Mouse (Mus musculus): ENCODE data around the gene Kif22.

DNA sequence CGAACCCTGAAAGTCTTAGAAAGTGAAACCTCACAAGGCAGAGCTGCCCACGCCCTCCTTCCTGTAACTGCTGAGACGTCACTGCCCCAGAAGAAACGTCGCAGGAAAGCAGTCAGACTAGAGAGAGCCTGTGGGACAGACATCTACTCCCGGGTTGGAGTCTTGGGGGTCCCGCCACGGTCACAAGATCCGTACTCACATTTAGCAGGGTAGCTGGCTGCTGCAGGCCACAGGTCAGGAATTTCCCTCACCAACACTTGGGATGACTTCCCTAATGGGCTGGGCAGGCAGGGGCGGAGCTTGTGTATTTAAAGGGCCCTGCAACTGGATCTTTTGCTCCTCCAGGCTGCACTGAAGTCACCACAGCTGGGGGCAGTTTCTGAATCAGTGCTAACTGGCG lies 28.0 kb downstream of the Kif22 start, which contains the start of gene Mvp:
- no peak for TF ChIP-seq CTCF (IDR thresholded peaks at IDR 0.05 in 2 of 3, conservative IDR thresholded peaks at IDR 0.05 in 1 of 3; ENCODE audit: control insufficient read depth in 1 of 3, insufficient read depth in 1 of 3, low read depth in 2 of 3, low read length in 3 of 3, poor library complexity in 1 of 3, severe bottlenecking in 1 of 3)
- peak; percentile 38; the same call in 1 of the 2 replicates for TF ChIP-seq MAZ (IDR thresholded peaks at IDR 0.05; ENCODE audit: low read depth, low read length)
- TF ChIP-seq TCF12 (IDR thresholded peaks at IDR 0.05; ENCODE audit: low read depth, low read length), result no peak
- no peak for TF ChIP-seq EP300 (IDR thresholded peaks at IDR 0.05; ENCODE audit: low read depth in 1 of 2, low read length in 2 of 2)
- TF ChIP-seq MAX (IDR thresholded peaks at IDR 0.05; ENCODE audit: low read length), result 0 out of 2 replicates have a peak, but pooled peaks have one; percentile 30
- TF ChIP-seq USF1 (IDR thresholded peaks at IDR 0.05; ENCODE audit: low read depth, low read length), result no peak
- no peak for TF ChIP-seq MYB (IDR thresholded peaks at IDR 0.05; ENCODE audit: low read depth, low read length)
- 0 out of 2 replicates have a peak, but pooled peaks have one; percentile 18 for TF ChIP-seq TBP (IDR thresholded peaks at IDR 0.05; ENCODE audit: low read depth, low read length)
